Mouse (Mus musculus) heart, postnatal 25 days (tissue): ENCODE results near the gene Frmd6. TPM values are rescaled to one million over a fixed set of nuclear protein-coding genes. Genes with fewer than 3 reads are reported as not detected.

Experiments used
- DNase-seq: peaks from one replicate; pipeline ENCODE4 v3.0.0; 2022; ENCODE audit warnings: low spot score
- intact Hi-C: fragments of 180-260 bp; cut with DNase I; formaldehyde crosslinking; loops from one replicate; pipeline ENCODE4 v1.15.1; 2025
- total RNA-seq, 2 experiments: library from RNA; stranded (reverse); gene quantifications; 2 replicates each; pipeline ENCODE4 v1.2.3; 2021

Frmd6 gene
- total RNA-seq, 2 experiments from 2014 or later = 38.5 to 43.3 TPM

DNA sequence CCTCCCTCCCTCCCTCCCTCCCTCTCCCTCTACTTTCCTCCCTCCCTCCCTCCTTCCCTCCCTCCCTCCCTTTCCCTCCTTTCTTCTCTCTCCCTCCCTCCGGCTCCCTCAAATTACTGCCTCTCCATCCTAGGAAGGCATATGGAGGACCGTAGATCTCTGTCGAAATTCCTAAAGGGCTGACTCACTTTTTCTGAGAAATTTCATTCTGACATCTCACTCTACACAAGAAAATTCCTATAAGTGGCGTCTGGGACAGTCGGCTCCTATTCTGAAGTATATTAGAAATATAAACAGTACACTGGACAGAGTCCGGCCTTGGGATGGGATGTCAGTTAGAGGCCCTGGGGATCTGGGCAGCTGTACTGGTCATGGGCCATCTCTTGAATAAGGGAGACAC lies 59.7 kb downstream of the Frmd6 start:
- no peak for DNase-seq
- intact Hi-C loops = loop anchor here (5.0 kb wide), 1 partner anchor 233 kb away; no protein-coding TSS in a partner anchor

GRCm38 (mm10) chr12:70885576-70885975 lies 60.3 kb downstream of the Frmd6 start:
- intact Hi-C loops = no loop called here
- DNase-seq = no peak

DNA sequence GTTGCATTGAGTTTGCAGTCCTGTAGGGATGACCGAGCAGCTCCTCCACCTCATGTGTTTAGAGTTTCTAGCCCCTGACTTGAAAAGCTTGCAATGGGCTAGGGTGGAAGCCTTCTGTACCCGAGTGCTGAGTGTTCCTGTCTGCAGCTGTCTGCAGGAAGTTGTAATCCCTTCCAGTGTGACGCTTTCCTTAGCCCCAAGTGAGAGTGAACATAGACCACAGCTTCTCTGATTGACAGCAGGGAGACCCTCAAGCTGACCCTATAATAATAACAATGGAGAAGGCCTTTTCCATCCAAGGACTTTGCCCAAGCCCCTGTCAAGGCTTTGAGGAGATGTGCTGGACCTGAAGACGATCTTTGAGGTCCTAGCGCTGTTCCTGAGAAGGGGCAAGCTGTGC lies 65.1 kb downstream of the Frmd6 start:
- intact Hi-C loops = no loop called here
- DNase-seq = no peak

- no peak for DNase-seq
- intact Hi-C loops = no loop called here
Observed at GRCm38 (mm10) chr12:70890874-70891470, 65.7 kb downstream of the Frmd6 start.

GRCm38 (mm10) chr12:70895275-70895674 lies 70.0 kb downstream of the Frmd6 start:
- intact Hi-C loops = no loop called here
- DNase-seq = no peak

DNA sequence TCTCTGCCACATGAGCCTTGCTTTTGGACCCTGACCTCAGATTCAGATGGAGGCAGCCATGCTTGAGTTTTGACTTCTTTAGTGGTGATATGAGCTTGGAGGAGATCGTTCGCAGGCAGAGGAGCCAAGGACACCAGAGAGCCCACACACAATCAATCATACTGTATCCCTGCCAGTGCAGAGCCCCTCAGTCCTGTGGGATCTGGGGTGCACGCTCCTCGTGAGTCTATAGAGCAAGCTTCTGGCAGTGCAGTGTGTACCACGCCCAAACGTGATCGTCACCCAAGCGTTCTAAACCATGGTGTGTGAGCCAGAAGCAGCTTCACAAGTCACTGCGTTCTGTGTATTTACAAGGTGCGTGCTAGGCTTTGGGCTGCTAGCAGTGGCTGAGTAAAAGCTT lies 70.8 kb downstream of the Frmd6 start:
- no peak for DNase-seq
- intact Hi-C loops = no loop called here

DNA sequence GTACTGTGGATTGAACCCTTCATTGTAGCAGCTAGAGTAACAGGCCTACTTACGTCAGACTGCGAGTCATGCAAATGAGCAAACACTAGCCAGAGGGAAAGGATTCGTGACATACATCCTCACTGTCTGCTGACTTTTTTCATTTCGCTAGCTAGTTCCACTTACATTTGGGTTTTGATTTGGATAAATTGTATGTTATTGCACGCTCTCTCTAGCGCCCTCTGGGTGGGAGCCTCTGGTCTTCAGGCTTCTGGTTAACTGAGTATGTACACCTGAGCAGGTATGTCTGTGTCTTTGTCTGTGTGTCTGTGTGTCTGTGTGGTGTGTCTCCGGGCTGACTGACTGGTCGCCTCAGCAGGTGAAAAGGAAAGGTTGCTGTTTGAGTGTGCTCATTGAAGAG lies 72.1 kb downstream of the Frmd6 start:
- DNase-seq = no peak
- intact Hi-C loops = no loop called here

DNA sequence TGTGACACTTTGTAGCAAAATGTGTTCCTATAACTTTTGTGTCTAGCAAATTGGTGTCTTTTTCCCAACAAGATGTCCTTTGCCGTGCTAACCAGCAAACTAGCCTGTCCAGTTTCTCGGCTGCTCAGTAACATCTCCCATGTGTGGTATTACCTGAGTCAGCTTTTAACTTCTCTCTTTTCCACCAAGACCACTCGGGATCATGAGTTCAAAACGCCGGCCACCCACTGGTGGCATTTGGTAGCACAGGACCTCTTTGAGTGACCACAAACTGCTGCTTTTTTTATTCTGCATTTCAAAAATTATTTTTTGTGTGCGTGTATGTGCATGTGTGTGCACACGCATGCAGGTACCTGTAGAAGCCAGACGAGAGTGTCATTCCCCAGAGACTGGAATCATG lies 73.1 kb downstream of the Frmd6 start:
- DNase-seq = no peak
- intact Hi-C loops = no loop called here

DNA sequence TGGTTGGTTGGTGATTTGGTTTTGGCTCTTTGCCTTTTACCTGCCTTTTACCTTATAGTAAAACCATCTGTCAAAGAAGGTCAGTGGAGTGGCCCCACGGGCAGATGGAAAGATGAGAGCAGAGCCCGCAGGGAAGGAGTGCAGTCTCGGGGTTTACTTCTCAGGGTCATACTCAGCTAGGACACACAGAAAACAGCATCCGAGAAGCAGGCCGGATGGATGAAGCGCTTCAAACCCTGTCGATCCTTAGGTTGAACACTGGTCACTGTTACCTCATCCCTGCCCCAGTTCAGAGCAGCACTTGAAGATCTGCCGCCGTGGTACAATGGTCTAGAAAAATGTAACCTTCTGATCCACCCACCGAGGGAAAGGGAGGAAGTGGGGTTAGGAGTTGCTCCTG lies 79.2 kb downstream of the Frmd6 start:
- intact Hi-C loops = no loop called here
- no peak for DNase-seq

DNA sequence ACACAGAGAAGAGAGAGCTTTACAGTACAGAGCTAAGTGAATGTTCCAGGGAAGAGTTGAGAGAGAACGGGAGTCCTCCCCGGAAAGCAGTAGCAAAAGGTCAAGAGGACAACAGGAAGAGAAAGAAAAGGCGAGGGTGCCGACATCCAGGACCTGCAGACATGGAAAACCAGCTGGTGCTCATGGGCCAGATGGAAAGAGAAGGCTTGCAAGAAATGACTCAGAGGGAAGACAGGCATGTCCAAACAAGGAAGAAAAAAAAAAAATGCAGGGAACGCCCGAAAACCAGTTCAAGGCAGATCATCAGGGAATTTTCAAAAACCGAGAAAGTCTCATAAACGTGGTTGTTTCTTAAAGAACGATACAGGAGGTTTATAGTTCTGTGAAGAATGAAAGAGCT lies 81.6 kb downstream of the Frmd6 start:
- peak; percentile 39 for DNase-seq
- intact Hi-C loops = no loop called here

- DNase-seq = no peak
- intact Hi-C loops = loop anchor here (2.0 kb wide), 1 partner anchor 81 kb away; no protein-coding TSS in a partner anchor
Observed at GRCm38 (mm10) chr12:70907651-70908050, 82.3 kb downstream of the Frmd6 start.

DNA sequence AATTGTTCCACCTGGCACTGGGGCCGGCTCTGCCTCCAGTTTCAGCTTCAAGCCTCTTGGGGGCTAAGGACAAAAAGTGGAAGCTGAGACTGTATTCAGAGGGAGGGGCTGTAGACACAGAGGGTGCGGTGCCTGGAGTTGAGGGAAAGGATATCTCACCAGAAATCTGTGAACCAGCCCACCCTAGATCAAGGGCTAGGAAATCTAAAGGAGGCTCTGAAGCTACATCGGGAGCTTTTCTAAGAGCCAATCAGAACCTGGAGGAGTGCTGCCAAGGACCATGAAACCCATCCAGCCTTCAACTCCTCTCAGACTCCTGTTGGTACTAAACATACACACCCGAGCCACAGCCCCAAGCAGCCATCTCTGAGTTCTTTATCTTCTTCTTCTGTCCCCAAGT lies 82.8 kb downstream of the Frmd6 start:
- no peak for DNase-seq
- intact Hi-C loops = loop anchor here (2.0 kb wide), 1 partner anchor 81 kb away; no protein-coding TSS in a partner anchor

- intact Hi-C loops = loop anchor here (5.0 to 10.0 kb wide), 2 partner anchors 253 to 675 kb away; partner anchors contain the start of gene Pygl
- peak; percentile 69 for DNase-seq
Observed at GRCm38 (mm10) chr12:70910241-70910720, 85.0 kb downstream of the Frmd6 start.

DNA sequence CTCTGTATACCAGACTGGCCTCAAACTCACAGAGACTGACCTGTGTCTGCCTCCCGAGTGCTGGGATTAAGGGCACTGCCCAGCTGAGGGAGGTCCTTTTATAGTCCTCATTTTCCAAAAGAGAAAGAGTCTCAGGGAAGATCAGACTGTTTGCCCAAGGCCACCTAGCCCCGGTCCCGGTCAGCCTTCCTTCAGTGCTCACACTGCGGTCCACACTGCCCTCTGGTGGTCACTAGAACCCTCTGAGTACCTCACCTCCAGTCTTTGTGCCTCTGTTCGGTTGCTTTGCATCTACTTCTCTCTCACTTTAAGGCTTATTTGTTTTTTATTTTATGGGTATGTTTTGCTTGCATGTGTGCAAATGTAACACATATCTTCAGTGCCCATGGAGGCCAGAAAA lies 85.7 kb downstream of the Frmd6 start:
- intact Hi-C loops = loop anchor here (1.0 to 10.0 kb wide), 3 partner anchors 254 to 676 kb away; partner anchors contain the start of gene Pygl
- DNase-seq = peak; percentile 62

GRCm38 (mm10) chr12:70911676-70912379 lies 86.5 kb downstream of the Frmd6 start:
- intact Hi-C loops = loop anchor here (1.0 to 10.0 kb wide), 3 partner anchors 255 to 677 kb away; partner anchors contain the start of gene Pygl
- DNase-seq = no peak

DNA sequence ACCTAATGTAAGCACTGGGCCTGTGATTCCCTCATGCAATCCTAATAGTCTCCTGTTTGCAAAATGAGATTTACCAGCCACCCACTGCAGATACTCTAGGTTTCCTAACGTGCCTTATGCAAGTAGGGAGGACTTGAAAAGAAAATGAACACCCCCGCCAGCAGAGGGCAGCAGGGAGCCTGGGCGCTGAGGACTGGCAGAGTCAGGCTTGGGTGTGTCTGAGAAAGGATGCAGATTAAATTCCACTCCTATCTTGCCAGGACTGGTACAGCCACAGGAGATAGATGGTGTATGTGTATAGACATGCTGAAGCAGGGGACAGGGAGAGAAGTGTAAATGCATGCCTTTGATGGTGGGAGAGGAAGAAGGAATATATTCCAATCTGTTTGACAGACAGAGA lies 88.1 kb downstream of the Frmd6 start:
- intact Hi-C loops = loop anchor here (5.0 to 10.0 kb wide), 2 partner anchors 256 to 679 kb away; partner anchors contain the start of gene Pygl
- no peak for DNase-seq

DNA sequence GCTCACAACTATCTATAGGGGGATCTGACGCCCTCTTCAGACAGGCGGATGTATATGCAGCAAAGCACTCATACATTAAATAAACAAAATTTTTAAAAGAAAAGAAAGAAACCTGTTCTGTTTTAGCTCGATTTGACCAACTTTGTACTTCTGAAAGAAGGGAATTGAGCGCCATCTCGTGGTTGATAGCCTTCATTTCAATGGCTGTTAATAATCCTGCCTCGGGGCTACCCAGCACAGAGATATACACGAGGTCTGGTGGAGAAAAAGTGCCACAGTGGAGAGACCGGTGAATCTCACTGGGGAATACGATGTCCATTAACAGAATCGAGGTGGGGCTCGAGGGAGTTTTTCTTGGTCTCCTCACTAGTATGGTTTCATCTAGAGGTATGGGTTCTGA lies 89.1 kb downstream of the Frmd6 start:
- DNase-seq = no peak
- intact Hi-C loops = loop anchor here (5.0 to 10.0 kb wide), 2 partner anchors 257 to 680 kb away; partner anchors contain the start of gene Pygl

DNA sequence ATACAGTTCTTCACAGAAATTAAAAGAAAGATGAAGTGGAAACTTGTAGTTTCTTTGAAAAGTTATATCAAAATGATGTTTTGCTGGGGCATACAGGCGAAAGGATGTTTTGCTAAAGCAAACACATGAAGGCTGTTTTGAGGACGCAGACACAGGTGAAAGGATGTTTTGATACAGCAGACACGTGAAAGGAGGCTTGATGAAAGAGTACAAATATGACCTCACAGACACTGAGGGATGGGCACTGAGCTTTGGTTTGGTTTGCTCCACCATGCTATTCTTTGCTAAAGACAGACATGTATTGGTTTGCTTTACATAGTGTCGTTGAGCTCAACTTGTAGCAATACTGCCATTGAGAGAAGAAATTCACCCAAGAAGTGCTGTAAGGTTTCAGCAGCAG lies 104.5 kb downstream of the Frmd6 start:
- intact Hi-C loops = no loop called here
- no peak for DNase-seq

DNA sequence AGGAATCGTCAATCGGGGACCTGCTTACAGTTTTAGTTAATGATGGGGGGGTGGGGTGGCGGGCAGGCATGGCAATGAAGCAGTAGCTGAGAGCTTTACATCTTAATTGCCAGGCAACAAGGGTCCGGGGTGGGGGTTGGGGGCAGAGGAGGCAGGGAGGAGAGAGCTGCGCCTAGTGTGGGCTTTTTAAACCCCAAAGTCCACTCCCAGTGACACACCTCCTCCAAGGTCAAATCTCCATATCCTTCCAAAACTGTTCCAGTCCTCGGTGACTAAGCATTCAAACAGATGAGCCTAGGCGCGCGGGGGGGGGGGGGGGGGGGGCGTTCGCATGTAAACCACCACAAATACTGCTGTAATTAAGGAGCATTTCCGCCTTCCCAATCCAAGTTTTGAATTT lies 111.8 kb downstream of the Frmd6 start:
- no peak for DNase-seq
- intact Hi-C loops = no loop called here

DNA sequence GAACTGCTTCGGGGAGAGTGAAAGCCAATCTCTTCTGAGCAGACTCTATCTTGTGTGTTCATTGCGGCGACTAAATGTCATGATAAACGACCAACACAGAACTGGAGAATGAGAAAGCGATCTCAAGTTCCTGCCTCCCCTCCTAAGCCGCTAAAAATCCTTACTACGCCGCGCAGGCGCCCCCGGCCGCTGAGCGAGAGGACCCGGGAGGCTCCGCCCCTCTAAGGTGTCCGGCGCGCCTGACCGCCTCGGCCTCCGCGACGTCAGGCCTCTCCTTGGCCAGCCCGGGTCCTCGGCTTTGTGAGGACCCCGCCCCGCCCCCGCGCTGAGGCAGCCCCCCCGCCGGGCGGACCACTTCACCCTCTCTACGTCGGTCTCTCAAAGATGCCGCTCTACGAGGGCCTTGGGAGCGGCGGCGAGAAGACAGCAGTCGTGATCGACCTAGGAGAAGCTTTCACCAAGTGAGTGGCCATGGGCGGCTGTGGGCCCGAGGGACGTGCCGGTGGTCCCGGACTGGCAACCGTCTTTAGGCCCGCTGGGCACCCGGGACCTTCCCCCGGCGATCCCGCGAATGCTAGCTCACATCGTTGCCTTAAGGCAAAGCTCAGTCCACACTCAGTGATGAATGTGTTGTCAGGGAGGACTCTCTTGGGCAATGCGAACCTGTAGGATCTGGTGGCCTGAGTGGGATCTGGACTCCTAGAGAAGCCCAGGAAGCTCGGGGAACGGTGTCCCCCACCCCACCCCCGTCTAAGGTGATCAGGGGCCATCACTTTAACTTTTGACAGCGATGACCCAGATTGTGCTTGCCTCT lies 112.5 kb downstream of the Frmd6 start, which contains the start of gene Actr10:
Gene Actr10 (plus strand): TSS at position 287 of the 814 bp plus-strand sequence.
- DNase-seq = peak; percentile 89
- intact Hi-C loops = loop anchor here (2.0 kb wide), 1 partner anchor 27 kb away; no protein-coding TSS in a partner anchor
